11 mouse cellular contexts compared by ENCODE assay signal in genomic region chr19:37852056-37852455, GRCm38 (mm10).
"Had no signal": no experiment of that assay in that cellular context is flagged by ENCODE, and none has a peak within 500 bp of the region (broad histone marks: within the 10 kb centered on the region; RNA-seq: fewer than 3 reads in every experiment).

No protein-coding gene starts in this region.

- H3K4me2 ChIP-seq: kidney, embryonic 15.5 days; liver, embryonic 12.5 days; lung, embryonic 15.5 days; midbrain, embryonic 12.5 days had no signal

- ATAC-seq: hindbrain, postnatal 0 days; liver, embryonic 12.5 days; midbrain, embryonic 16.5 days had no signal

- H3K4me1 ChIP-seq: kidney, embryonic 15.5 days; liver, embryonic 12.5 days; midbrain, embryonic 12.5 days had no signal

- H3K27ac ChIP-seq: hindbrain, postnatal 0 days; intestine, embryonic 15.5 days; kidney, embryonic 15.5 days; left cerebral cortex, adult 2 months; liver, embryonic 12.5 days; lung, embryonic 15.5 days; midbrain, embryonic 12.5 days had no signal

- H3K36me3 ChIP-seq: intestine, embryonic 15.5 days; kidney, embryonic 15.5 days; liver, embryonic 12.5 days; lung, embryonic 15.5 days; midbrain, embryonic 12.5 days had no signal

- DNase-seq: kidney, adult 2 months; kidney, postnatal 14 days; thymus, postnatal 36 days had no signal

- H3K9ac ChIP-seq: intestine, embryonic 15.5 days; kidney, embryonic 15.5 days; liver, embryonic 12.5 days; lung, embryonic 15.5 days; midbrain, embryonic 12.5 days had no signal

- H3K27me3 ChIP-seq: intestine, embryonic 15.5 days; kidney, embryonic 15.5 days; liver, embryonic 12.5 days; lung, embryonic 15.5 days; midbrain, embryonic 12.5 days had no signal

- H3K9me3 ChIP-seq: intestine, embryonic 15.5 days; kidney, embryonic 15.5 days; liver, embryonic 12.5 days; lung, embryonic 15.5 days; midbrain, embryonic 12.5 days had no signal

- H3K4me3 ChIP-seq: intestine, embryonic 15.5 days; kidney, embryonic 15.5 days; left cerebral cortex, adult 2 months; liver, embryonic 12.5 days; lung, embryonic 15.5 days; midbrain, embryonic 12.5 days had no signal
